Mouse (Mus musculus): ENCODE data around the gene Mars. TPM values are rescaled to one million over a fixed set of nuclear protein-coding genes. Genes with fewer than 3 reads are reported as not detected.
A peak's percentile ranks its signal among the peaks of the same experiment; 100 is the strongest.

Gene Mars
- polyA plus RNA-seq, 1 experiment from 2014 or later: 171 TPM

DNA sequence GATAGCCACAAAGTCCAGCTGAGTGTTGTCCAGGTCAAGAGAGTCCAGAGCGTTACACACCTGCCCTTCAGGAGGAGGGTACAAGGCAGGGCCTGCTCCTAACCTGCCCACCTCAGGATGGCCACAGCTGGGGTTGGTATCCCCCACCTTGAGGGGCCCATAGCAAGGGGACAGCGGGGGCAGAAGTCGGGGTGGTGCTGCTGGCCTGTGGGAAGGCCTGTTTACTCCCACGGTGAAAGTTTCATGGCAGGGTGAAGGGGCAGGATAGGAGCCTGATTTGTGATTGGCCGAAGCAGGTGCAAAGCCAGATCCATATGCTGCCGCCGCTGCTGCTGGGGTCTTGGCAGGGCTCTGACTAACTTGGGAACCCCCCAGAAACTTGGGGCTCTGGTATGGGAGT is 18.6 kb upstream of the Mars start:
- DNase-seq (ENCODE audit: low spot score): no peak
- 76% methylated on average over 7 of the region's 7 CpGs for WGBS
- Histone ChIP-seq H3K4me3 (no peak overlapping the region), H3K4me1 (replicated peaks) (peaks cover 26% of the 10 kb centered on the region), H3K9me3 (no peaks in the 10 kb centered on the region), H3K27me3 (ENCODE audit: insufficient read depth, poor library complexity, severe bottlenecking) (peaks cover 66% of the 10 kb centered on the region), H3K36me3 (peaks cover 43% of the 10 kb centered on the region), H3K27ac (no peak overlapping the region)

DNA sequence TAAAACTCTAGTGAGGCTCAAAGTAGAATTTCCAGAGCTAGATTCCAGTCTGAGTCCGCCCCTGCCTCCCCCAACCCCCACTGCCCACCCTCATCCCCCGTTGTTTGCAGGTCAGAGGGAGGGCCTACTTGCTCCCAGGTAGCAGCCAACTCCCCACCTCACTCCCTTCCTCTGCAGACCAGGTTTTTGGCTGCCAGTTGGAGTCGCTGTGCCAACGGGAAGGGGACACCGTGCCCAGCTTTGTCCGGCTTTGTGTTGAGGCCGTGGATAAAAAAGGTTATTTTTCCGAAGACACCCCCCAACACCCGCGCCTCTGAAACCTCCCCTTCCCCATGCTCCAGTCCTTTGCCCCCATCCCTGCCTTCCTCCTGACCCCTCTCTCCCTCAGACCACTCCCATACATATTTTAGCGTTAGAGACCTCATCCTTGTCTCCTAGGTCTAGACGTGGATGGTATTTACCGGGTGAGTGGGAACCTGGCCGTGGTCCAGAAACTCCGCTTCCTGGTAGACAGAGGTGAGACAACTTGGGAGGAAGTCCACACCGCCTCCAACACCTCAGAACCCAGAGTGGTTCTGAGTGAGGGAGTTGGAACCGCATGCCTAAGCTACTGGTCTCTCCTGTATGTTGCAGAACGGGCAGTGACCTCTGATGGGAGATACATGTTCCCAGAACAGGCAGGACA is 16.0 kb upstream of the Mars start:
- Histone ChIP-seq H3K4me3 (no peak overlapping the region), H3K4me1 (replicated peaks) (peaks cover 27% of the 10 kb centered on the region), H3K27me3 (ENCODE audit: insufficient read depth, poor library complexity, severe bottlenecking) (peaks cover 92% of the 10 kb centered on the region), H3K36me3 (peaks cover 27% of the 10 kb centered on the region), H3K9me3 (no peaks in the 10 kb centered on the region), H3K27ac (no peak overlapping the region)
- no peak for DNase-seq (ENCODE audit: low spot score)
- WGBS: 45% methylated on average over 18 of the region's 18 CpGs

DNA sequence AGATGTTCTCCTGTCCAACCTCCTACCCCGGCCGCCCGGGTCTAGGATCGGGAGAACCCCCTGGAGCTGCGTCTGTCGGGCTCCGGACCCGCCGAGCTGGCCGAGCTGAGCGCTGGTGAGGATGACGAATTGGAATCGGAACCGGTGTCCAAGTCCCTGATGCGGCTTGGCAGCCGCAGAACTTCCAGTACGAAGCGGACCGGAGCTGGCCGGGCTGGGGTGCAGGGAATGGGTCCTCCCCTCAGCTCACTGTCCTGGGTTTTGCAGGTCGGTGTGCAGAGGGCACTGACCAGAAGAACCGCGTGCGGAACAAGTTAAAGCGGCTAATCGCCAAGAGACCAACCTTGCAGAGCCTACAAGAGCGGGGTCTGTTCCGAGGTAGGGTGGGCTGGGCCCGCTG is 15.2 kb upstream of the Mars start:
- DNase-seq (ENCODE audit: low spot score): no peak
- 5% methylated on average over 29 of the region's 29 CpGs for WGBS
- peaks cover 20% of the 10 kb centered on the region for H3K4me1 ChIP-seq (replicated peaks)
- H3K4me3 ChIP-seq: peak overlapping the region; percentile 52
- peaks cover 20% of the 10 kb centered on the region for H3K36me3 ChIP-seq
- peaks cover 100% of the 10 kb centered on the region for H3K27me3 ChIP-seq (ENCODE audit: insufficient read depth, poor library complexity, severe bottlenecking)
- H3K27ac ChIP-seq: peak overlapping the region; percentile 51; the same call in 1 of the 2 replicates
- H3K9me3 ChIP-seq: no peaks in the 10 kb centered on the region

DNA sequence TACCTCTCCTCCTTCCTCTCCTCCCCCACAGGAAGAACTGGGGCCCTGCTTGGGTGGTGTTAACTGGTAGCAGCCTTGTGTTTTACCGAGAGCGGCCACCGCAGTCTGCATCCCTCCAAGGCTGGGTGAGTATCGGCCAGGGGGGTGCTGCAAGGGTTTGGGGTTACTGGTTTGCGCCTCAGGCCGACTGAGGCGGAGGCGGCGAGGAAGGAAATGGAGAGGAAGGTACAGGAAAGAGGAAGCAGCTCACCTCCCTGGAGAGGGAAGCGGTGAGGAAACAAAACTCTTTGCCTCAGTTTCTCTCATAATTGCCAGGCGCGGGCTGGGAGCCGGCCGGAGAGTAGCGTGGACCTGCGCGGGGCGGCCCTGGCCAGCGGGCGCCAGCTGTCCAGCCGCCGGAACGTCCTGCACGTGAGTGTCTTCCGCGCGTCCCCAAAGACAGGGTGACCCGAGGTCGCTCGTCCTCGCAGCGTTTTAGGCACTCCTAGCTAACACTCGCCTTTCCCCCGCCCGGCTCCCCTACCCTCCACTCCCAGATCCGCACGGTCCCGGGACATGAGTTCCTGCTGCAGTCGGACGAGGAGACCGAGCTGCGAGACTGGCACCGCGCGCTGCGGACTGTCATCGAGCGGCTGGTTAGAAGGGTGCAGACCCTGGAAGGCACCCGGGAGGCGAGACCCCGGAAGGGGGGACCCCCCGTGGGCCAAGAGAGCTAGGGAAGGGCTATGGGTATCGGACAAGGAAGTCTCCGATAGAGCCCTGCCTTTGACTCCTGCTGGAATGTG is 14.6 kb upstream of the Mars start:
- WGBS: 1% methylated on average over 54 of the region's 54 CpGs
- peak; percentile 60 for DNase-seq (ENCODE audit: low spot score)
- H3K27me3 ChIP-seq (ENCODE audit: insufficient read depth, poor library complexity, severe bottlenecking): peaks cover 98% of the 10 kb centered on the region

DNA sequence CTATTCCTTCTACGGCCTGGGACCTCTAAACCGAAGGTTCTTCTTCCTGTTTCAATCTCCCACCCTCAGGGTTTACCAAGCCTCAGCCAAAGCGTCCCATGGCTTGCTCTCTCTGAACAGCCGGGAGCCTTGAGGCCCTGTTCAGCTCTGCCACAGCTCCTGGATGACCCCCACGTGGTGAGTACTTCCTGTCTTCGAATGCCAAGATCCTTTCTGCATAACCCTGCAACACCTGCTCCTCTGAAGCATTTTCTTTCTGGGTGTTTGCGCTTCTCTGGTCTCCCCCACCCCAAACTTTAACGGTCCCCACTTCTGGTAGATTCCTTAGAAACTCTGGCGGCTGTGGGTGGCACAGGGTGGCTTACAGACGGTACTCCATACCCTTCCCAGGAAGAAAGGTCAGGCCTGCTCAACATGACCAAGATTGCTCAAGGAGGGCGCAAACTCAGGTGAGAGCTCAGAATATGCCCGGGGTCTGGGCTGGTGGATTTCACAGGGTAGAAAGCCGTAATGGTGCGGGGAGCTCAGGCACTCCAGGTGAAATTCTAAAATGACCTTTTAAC is 13.9 kb upstream of the Mars start:
- no peaks in the 10 kb centered on the region for H3K9me3 ChIP-seq
- H3K36me3 ChIP-seq: peaks cover 7% of the 10 kb centered on the region
- peaks cover 18% of the 10 kb centered on the region for H3K4me1 ChIP-seq (replicated peaks)
- DNase-seq (ENCODE audit: low spot score): no peak
- H3K4me3 ChIP-seq: peak overlapping the region; percentile 52
- H3K27me3 ChIP-seq (ENCODE audit: insufficient read depth, poor library complexity, severe bottlenecking): peaks cover 92% of the 10 kb centered on the region
- WGBS: 26% methylated on average over 14 of the region's 14 CpGs
- no peak overlapping the region for H3K27ac ChIP-seq

More for the DNA sequence above, 14.6 kb upstream of the Mars start:
- Histone ChIP-seq H3K4me3 (peak overlapping the region; percentile 52), H3K4me1 (replicated peaks) (peaks cover 20% of the 10 kb centered on the region), H3K36me3 (peaks cover 14% of the 10 kb centered on the region), H3K9me3 (no peaks in the 10 kb centered on the region), H3K27ac (peak overlapping the region; percentile 51; the same call in 1 of the 2 replicates)

DNA sequence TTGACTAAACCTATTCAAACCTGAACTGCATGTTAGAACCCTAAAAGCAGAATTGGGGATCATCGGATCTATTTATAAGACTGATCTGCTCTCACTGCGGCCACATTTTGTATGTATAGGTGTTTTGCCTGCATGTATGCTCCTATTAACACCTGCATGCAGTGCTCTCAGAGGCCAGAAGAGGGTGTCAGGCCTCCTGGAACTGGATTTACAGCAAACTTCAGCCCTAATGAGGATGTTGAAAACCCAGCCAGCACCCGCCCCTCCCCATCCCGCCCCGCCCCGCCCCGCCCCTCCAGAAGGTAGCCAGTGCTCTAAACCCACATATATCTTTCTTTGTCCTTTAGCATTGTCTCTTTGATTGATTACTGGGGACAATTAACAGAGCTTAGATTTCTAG is 12.9 kb upstream of the Mars start:
- Histone ChIP-seq H3K27me3 (ENCODE audit: insufficient read depth, poor library complexity, severe bottlenecking) (peaks cover 81% of the 10 kb centered on the region), H3K4me1 (replicated peaks) (peaks cover 18% of the 10 kb centered on the region), H3K9me3 (no peaks in the 10 kb centered on the region), H3K36me3 (no peaks in the 10 kb centered on the region), H3K4me3 (peak overlapping the region; percentile 9; the same call in 1 of the 2 replicates), H3K27ac (no peak overlapping the region)
- 10% methylated on average over 7 of the region's 7 CpGs for WGBS
- DNase-seq (ENCODE audit: low spot score): peak; percentile 63

DNA sequence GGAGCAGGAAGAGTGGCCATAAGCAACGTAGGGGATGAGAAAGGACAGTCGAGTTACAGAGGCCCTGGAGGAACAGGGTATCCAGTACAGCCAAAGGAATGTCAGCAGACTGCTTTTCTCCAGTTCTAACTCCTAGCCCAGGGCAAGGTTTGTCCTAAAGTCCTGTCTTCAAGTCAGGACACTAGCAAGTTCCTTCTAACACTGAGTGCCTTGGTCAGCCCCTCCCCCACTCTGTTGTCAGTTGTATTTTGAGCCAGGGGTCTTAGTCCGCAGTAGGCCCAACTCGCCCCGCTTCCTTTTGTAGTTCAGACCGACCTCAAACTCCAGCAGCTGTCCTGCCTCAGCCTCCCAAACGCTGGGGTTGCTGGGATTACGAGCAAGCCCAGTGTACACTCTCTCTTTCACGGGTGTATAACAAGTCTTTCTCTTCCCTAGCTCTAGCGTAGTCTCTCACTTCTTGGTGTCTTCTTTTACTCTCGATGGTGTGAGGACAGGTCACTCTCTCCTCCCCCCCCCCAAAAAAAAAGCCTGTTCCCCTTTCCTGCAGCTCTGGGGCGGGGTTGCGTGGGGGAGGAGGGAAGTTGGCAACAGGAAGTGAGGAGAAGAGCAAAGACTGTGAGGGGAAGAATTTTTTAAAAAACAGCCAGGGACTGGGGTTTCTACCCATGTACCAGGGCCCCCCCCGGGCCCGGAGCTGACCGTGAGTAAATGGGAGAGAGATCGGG is 11.7 kb upstream of the Mars start:
- H3K27ac ChIP-seq: no peak overlapping the region
- H3K36me3 ChIP-seq: no peaks in the 10 kb centered on the region
- no peak for DNase-seq (ENCODE audit: low spot score)
- peaks cover 69% of the 10 kb centered on the region for H3K27me3 ChIP-seq (ENCODE audit: insufficient read depth, poor library complexity, severe bottlenecking)
- WGBS: 77% methylated on average over 17 of the region's 17 CpGs
- peaks cover 18% of the 10 kb centered on the region for H3K4me1 ChIP-seq (replicated peaks)
- H3K9me3 ChIP-seq: no peaks in the 10 kb centered on the region
- H3K4me3 ChIP-seq: no peak overlapping the region

DNA sequence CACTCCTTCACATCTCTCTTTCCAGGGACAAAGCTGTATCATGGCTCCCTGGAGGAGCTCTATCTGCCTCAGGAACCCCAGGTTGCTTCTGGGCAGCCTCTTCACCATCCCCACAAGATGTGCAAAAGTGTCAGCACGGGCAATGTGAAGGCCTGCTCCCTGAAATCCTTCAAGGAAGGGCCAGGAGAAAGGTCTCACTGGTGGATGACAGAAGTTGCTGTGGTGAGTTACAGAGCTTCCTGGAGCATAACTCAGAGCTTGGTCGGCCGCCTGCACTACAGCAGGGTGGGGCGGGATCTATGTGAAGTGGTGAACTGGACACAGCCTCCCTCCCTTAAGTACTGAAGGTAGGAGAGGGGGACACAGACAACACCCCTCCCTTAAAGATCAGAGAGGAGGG is 11.1 kb upstream of the Mars start:
- H3K27me3 ChIP-seq (ENCODE audit: insufficient read depth, poor library complexity, severe bottlenecking): peaks cover 63% of the 10 kb centered on the region
- 74% methylated on average over 4 of the region's 4 CpGs for WGBS
- peak overlapping the region; percentile 18; the same call in 1 of the 2 replicates for H3K27ac ChIP-seq

DNA sequence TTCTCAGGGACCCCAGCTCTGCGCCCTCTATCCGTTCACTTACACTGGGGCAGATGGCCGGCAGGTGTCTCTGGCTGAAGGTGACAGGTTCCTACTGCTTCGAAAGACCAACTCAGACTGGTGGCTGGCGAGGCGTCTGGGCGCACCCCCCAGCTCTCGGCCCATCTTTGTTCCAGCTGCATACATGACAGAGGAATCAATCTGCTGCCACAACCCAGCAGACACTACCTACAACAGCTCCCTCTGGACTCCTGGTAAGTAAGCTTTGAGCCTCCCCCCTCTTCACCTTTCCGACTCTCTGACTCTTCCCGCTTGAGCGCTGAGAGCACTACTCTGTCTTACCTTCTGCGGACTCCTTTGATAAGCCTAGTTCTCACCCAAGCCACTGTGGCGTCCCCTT is 10.6 kb upstream of the Mars start:
- Histone ChIP-seq H3K36me3 (no peaks in the 10 kb centered on the region), H3K4me3 (no peak overlapping the region), H3K27me3 (ENCODE audit: insufficient read depth, poor library complexity, severe bottlenecking) (peaks cover 58% of the 10 kb centered on the region), H3K9me3 (no peaks in the 10 kb centered on the region), H3K4me1 (replicated peaks) (peaks cover 18% of the 10 kb centered on the region), H3K27ac (0 out of 2 replicates have a peak overlapping the region, but pooled peaks have one; percentile 18)
- WGBS: 69% methylated on average over 13 of the region's 13 CpGs
- no peak for DNase-seq (ENCODE audit: low spot score)

More for the DNA sequence above, 11.1 kb upstream of the Mars start:
- no peaks in the 10 kb centered on the region for H3K9me3 ChIP-seq
- peaks cover 18% of the 10 kb centered on the region for H3K4me1 ChIP-seq (replicated peaks)
- DNase-seq (ENCODE audit: low spot score): no peak
- no peaks in the 10 kb centered on the region for H3K36me3 ChIP-seq
- H3K4me3 ChIP-seq: no peak overlapping the region

DNA sequence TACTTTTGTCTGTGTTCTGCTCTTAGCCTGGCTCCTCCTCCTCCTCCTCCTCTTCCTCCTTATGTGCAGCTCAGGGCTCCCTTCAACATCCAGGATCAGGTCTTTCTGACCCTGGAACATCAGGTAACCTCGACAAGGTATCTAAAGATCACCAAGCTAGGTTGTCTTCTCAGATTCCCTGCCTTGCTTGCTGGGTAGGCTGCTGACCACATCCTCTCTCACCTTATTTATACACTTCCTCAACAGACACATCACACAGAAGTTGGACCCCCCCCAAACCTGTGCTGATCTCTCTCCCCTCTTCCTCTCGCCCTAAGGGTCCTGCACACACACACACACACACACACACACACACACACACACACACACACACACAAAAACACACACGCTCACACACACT is 10.0 kb upstream of the Mars start, which contains the start of gene Arhgap9:
Gene Arhgap9, plus strand, starts transcription at position 344 of the 400 bp plus-strand sequence.
- Histone ChIP-seq H3K4me1 (replicated peaks) (peaks cover 14% of the 10 kb centered on the region), H3K9me3 (no peaks in the 10 kb centered on the region), H3K36me3 (no peaks in the 10 kb centered on the region), H3K4me3 (no peak within 1 kb of the TSS), H3K27me3 (ENCODE audit: insufficient read depth, poor library complexity, severe bottlenecking) (peaks cover 52% of the 10 kb centered on the region), H3K27ac (peak within 1 kb of the TSS; percentile 18; the same call in 1 of the 2 replicates)
- DNase-seq (ENCODE audit: low spot score): no peak
- WGBS: 82% methylated on average over 3 of the region's 3 CpGs

DNA sequence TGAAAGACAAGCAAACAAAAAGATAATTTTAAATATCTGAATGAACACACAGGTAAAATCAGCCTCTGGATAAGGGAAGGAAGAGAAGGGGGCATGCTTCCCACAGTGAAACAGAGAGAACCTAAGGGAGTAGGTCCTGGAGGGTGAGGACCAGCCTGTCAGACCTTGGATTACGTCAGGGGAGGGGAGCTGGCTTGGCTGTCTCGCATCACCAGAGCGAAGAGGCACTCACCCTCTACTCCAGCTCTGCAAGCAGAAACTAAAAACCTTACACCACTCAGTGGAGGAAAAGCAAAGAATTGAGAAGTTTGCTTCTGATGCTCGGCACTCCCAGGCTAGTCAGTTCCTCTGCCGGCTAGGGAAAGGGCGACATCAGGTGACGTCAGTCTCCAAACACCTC is 8.4 kb upstream of the Mars start:
- DNase-seq (ENCODE audit: low spot score): no peak

DNA sequence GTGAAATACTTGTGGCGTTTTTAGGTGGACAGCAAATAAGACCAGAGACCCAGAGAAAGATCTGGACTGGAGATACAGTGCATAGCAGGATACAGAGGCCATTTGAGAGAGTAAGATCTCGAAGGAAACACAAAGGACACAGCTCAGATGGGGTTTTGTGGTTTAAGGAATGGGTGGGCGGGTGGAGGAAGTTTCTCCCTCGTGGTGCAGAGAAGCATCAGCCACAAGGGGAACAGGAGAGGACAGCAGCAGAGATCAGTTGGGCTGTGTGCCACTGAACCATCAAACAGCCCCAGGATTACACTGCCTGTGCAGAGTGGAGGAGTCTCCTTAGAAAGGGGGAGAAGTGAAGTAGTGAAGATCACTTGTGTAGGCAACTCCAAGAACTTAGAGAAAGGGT is 6.4 kb upstream of the Mars start:
- H3K27me3 ChIP-seq (ENCODE audit: insufficient read depth, poor library complexity, severe bottlenecking): peaks cover 16% of the 10 kb centered on the region
- no peaks in the 10 kb centered on the region for H3K9me3 ChIP-seq
- H3K4me3 ChIP-seq: no peak overlapping the region
- WGBS: 49% methylated on average over 4 of the region's 4 CpGs
- no peak for DNase-seq (ENCODE audit: low spot score)
- no peak overlapping the region for H3K27ac ChIP-seq
- H3K36me3 ChIP-seq: no peaks in the 10 kb centered on the region
- H3K4me1 ChIP-seq (replicated peaks): no peaks in the 10 kb centered on the region

More for the DNA sequence above, 8.4 kb upstream of the Mars start:
- Histone ChIP-seq H3K27me3 (ENCODE audit: insufficient read depth, poor library complexity, severe bottlenecking) (peaks cover 36% of the 10 kb centered on the region), H3K4me3 (no peak overlapping the region), H3K9me3 (no peaks in the 10 kb centered on the region), H3K4me1 (replicated peaks) (0 out of 2 replicates have a peak, but pooled peaks cover 2% of the 10 kb centered on the region), H3K36me3 (no peaks in the 10 kb centered on the region), H3K27ac (no peak overlapping the region)
- WGBS: 80% methylated on average over 7 of the region's 7 CpGs
